Mouse (Mus musculus): ENCODE measurements at regions not wholly inside any gene's neighbourhood (a gene's known extent, or its start where the extent isn't known, plus 50 kb on each side); places are given as distances from the start of the nearest gene placed in this dataset.

DNA sequence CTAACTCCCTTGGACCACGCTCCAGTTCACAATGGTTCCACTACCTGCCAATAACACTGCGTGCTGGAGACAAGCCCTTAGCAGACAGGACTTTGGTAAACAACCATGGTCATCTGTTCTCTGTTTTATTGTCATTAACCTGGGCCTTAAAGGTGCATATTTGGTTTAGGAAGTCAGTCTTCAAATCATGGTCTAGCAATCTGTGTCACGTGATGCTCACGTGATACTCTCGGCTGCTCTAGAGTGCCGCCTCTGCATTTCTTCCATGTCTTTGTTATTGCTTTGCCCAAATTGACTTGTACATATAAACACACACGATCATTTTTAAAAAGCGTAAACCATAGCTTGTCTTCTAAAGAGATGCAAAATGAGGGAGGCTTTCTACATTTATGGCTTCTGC lies 139.8 kb upstream of the 4930535I16Rik start:
- Histone ChIP-seq H3K4me3 (replicated peaks) (no peak overlapping the region), H3K27ac (no peak overlapping the region), H3K36me3 (no peaks in the 10 kb centered on the region), H3K4me1 (replicated peaks) (no peaks in the 10 kb centered on the region), H3K9me3 (no peaks in the 10 kb centered on the region), H3K9ac (replicated peaks) (no peak overlapping the region), H3K27me3 (no peaks in the 10 kb centered on the region; the same call in 1 of the 2 replicates), H3K4me2 (no peak overlapping the region)
- 93% methylated on average over 8 of the region's 8 CpGs for WGBS
- no peak for ATAC-seq (ENCODE audit: insufficient number of reproducible peaks, insufficient read depth, low FRiP score, low TSS enrichment, low read depth)

DNA sequence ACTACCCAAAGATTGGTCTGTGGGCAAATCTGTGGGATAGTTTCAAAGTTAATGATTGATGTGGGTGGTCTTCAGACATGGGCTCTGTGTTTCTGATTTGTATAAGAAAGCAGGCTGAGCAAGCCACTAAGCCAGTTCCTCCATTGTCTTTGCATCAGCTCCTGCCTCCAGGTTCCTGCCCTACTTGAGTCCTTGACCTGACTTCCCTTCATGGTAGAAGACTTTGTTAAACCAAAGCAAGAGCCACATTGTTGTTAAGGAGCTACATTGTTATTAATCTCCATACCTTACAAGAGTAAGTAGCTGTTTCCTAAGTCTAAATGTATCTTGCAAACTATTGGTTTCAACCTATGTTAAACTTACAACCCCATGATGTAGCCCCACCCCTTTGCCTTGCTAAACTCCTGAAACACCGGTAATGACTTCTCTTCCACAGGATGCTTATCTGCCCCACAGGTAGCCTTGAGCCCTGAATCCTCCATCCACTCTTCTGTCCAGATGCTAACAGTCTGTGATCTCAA lies 136.5 kb upstream of the 4930535I16Rik start:
- no peak overlapping the region for H3K27ac ChIP-seq
- no peak overlapping the region for H3K9ac ChIP-seq (replicated peaks)
- no peak overlapping the region for H3K4me3 ChIP-seq (replicated peaks)
- H3K27me3 ChIP-seq = no peaks in the 10 kb centered on the region
- H3K36me3 ChIP-seq = no peaks in the 10 kb centered on the region
- 77% methylated on average over 1 of the region's 1 CpGs for WGBS
- H3K4me1 ChIP-seq (replicated peaks) = no peaks in the 10 kb centered on the region
- ATAC-seq (ENCODE audit: insufficient number of reproducible peaks, insufficient read depth, low FRiP score, low TSS enrichment, low read depth) = no peak
- H3K4me2 ChIP-seq = no peak overlapping the region
- no peaks in the 10 kb centered on the region for H3K9me3 ChIP-seq

DNA sequence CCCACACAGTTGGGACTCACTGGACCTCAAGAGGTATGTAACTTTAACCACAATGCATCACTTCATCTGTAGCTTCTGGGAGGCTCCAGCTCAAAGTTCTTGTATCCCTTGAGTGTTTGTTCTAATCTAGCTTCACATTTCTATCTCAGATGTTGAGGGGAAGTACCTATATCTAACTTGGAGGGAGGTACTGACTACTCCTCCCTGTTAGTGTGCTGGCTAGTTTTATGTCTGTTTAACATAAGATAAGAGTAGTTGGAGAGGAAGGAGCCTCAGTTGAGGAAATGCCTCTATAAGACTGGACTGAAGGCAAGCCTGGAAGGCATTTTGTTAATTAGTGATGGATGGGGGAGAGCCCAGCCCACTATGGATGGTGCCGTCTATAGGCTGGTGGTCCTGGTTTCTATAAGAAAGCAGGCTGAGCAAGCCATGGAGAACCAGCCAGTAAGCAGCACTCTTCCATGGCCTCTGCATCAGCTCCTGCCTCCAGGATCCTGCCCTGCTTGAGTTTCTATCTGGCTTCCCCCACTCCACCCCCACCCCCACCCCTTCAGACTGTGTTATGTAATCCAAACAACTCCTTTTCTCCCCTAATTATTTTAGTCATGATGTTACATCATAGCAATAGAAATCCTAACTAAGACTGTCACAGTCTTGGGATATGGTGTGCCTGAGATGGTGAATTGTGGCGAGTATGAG lies 135.7 kb upstream of the 4930535I16Rik start:
- ATAC-seq (ENCODE audit: insufficient number of reproducible peaks, insufficient read depth, low FRiP score, low TSS enrichment, low read depth) = no peak

DNA sequence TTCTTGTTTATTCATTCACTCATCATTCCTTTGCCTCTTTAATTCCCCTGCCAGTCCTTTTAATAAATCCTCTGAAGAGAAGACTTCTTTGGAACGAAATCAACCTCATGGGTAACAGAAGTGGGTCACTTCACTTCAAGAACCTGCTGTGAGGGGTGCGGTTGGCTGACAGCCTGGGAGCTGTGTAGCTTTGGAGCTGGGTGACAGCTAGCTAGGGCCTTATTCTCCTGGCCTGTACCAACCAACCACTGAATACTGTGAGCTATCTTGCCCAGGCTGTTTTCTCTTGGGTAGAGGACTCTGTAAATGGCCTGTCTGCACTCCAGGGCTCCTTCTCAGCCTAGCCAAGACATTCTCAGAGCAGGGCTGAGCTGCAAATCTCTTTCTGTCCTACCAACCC lies 134.6 kb upstream of the 4930535I16Rik start:
- ATAC-seq (ENCODE audit: insufficient number of reproducible peaks, insufficient read depth, low FRiP score, low TSS enrichment, low read depth) = no peak
- Histone ChIP-seq H3K4me2 (no peak overlapping the region), H3K27ac (no peak overlapping the region), H3K9me3 (no peaks in the 10 kb centered on the region), H3K27me3 (no peaks in the 10 kb centered on the region), H3K4me3 (replicated peaks) (no peak overlapping the region), H3K36me3 (no peaks in the 10 kb centered on the region), H3K9ac (replicated peaks) (no peak overlapping the region), H3K4me1 (replicated peaks) (peaks cover 14% of the 10 kb centered on the region)
- WGBS = 82% methylated on average over 2 of the region's 2 CpGs

More for the DNA sequence above, 135.7 kb upstream of the 4930535I16Rik start:
- Histone ChIP-seq H3K4me2 (no peak overlapping the region), H3K27me3 (no peaks in the 10 kb centered on the region), H3K9ac (replicated peaks) (no peak overlapping the region), H3K27ac (no peak overlapping the region), H3K9me3 (no peaks in the 10 kb centered on the region), H3K4me3 (replicated peaks) (no peak overlapping the region), H3K4me1 (replicated peaks) (peaks cover 6% of the 10 kb centered on the region), H3K36me3 (no peaks in the 10 kb centered on the region)
- 73% methylated on average over 2 of the region's 2 CpGs for WGBS

DNA sequence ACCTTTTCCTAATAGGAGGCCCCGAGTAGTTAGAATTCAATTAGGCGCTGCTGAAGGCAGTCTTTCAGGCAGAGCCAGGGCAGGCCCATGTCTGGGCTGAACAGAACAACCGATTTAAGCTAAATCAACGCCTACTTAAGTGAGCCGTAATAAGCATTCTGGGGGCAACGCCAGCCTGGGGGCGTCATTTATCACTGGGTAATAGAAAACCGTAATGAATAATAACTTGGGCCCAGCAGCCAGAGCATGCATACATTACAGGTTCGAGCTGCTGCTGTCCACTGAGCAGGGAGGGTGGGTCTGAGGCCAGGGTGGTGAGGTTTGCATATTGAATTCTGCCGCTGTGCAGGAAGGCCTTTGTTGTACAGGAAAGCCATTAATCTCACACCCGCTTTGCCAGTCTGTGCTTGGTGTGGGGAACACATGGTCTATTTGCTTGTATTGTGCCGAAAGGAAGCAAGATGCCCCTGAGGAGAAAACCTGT lies 130.6 kb upstream of the 4930535I16Rik start:
- Histone ChIP-seq H3K27ac (peak overlapping the region; percentile 50), H3K9ac (replicated peaks) (no peak overlapping the region), H3K4me3 (replicated peaks) (no peak overlapping the region), H3K9me3 (no peaks in the 10 kb centered on the region), H3K27me3 (no peaks in the 10 kb centered on the region), H3K36me3 (no peaks in the 10 kb centered on the region), H3K4me2 (no peak overlapping the region), H3K4me1 (replicated peaks) (peaks cover 14% of the 10 kb centered on the region)
- ATAC-seq (ENCODE audit: insufficient number of reproducible peaks, insufficient read depth, low FRiP score, low TSS enrichment, low read depth) = peak; percentile 68; the same call in 1 of the 2 replicates
- 15% methylated on average over 12 of the region's 12 CpGs for WGBS

DNA sequence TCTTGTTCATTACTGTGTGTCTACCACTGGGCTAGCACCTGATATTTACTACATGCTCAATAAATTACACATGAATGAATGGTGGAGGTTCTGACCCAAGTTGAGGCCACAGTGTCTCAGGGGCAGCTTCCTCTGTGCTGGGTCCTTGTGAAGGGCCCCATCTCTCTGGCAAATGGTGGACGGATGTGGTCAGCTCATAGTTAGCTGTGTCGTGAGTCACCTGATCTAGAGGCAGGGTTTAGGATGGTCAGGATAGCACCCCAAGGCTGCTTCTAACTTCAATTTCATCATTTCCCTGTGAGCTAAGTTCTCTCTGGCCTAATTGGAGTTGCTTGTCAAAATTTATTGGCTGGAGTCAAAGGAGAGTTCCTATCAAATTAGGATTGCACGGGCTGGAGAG lies 130.1 kb upstream of the 4930535I16Rik start:
- peak overlapping the region; percentile 50; the same call in 1 of the 2 replicates for H3K27ac ChIP-seq
- no peak overlapping the region for H3K4me3 ChIP-seq (replicated peaks)
- H3K9me3 ChIP-seq = no peaks in the 10 kb centered on the region
- H3K36me3 ChIP-seq = no peaks in the 10 kb centered on the region
- H3K4me1 ChIP-seq (replicated peaks) = peaks cover 14% of the 10 kb centered on the region
- no peak overlapping the region for H3K9ac ChIP-seq (replicated peaks)
- H3K4me2 ChIP-seq = no peak overlapping the region
- H3K27me3 ChIP-seq = no peaks in the 10 kb centered on the region
- 35% methylated on average over 3 of the region's 3 CpGs for WGBS
- 0 out of 2 replicates have a peak, but pooled peaks have one; percentile 31 for ATAC-seq (ENCODE audit: insufficient number of reproducible peaks, insufficient read depth, low FRiP score, low TSS enrichment, low read depth)

DNA sequence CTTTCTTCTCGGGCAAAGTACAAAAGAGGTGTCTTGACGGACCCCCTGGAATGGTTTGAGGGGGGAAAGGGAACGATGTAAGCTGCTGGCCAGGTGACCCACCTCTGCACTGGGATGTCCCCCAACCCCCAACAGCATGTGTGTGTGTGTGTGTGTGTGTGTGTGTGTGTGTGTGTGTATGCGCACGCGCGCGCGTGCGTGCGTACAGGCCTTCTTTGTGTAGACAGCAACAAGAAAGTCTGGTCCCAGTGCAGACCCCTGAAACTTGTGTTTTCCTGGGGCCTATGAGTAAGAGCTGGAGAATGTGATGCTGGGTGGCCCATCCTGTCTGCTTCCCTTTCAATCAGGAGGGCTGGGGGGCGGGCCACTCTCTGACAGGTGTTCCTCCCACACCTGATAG lies 118.7 kb upstream of the 4930535I16Rik start:
- no peak overlapping the region for H3K4me3 ChIP-seq (replicated peaks)
- H3K4me1 ChIP-seq (replicated peaks) = peaks cover 17% of the 10 kb centered on the region; the same call in 1 of the 2 replicates
- no peak overlapping the region for H3K27ac ChIP-seq
- H3K36me3 ChIP-seq = no peaks in the 10 kb centered on the region
- H3K9ac ChIP-seq (replicated peaks) = no peak overlapping the region
- peaks cover 45% of the 10 kb centered on the region for H3K27me3 ChIP-seq
- 57% methylated on average over 12 of the region's 12 CpGs for WGBS
- no peak overlapping the region for H3K4me2 ChIP-seq
- no peaks in the 10 kb centered on the region for H3K9me3 ChIP-seq
- ATAC-seq (ENCODE audit: insufficient number of reproducible peaks, insufficient read depth, low FRiP score, low TSS enrichment, low read depth) = no peak

DNA sequence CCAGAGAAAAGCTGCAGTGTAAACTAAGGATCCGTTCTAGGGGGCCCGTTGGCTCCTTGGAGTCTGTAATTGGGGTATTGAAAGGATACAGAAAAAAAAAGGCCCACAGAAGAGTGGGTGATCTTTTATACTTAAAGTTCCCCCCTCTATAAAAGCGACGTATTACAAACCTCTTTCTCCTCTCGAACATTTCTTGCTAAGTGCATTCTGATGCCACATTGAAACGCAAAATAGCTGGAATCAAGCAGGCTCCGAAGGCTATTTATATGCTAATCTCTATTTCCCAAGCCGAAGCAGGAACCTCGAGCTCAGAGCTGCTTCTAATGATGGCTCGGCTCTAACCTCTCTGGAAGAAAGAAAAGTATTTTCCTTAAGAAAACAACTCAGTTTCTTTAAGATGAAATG lies 117.8 kb upstream of the 4930535I16Rik start:
- Histone ChIP-seq H3K4me1 (replicated peaks) (peaks cover 17% of the 10 kb centered on the region; the same call in 1 of the 2 replicates), H3K27ac (no peak overlapping the region), H3K27me3 (peaks cover 43% of the 10 kb centered on the region), H3K9ac (replicated peaks) (no peak overlapping the region), H3K4me2 (no peak overlapping the region), H3K36me3 (no peaks in the 10 kb centered on the region), H3K9me3 (no peaks in the 10 kb centered on the region), H3K4me3 (replicated peaks) (no peak overlapping the region)
- 12% methylated on average over 10 of the region's 10 CpGs for WGBS
- no peak for ATAC-seq (ENCODE audit: insufficient number of reproducible peaks, insufficient read depth, low FRiP score, low TSS enrichment, low read depth)

DNA sequence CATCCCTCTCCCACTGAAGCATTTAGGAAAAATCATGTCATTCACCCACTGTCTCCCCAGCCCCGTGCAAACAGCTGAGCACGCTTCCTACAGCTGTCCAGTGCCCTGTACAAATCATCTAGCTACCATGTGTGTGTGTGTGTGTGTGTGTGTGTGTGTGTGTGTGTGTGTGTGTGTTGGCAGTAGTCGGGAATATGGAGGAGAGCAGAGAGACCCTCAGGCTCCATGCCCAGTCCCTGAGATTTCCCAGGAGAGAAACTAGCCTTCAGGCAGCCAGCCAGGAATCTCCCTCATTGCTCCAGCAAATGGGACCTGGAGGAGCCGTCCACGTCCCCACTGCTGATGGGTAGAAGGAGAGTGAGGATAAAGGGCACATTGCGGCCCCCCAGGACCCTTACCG lies 117.4 kb upstream of the 4930535I16Rik start:
- Histone ChIP-seq H3K4me1 (replicated peaks) (peaks cover 17% of the 10 kb centered on the region; the same call in 1 of the 2 replicates), H3K9ac (replicated peaks) (no peak overlapping the region), H3K9me3 (no peaks in the 10 kb centered on the region), H3K4me2 (no peak overlapping the region), H3K27me3 (peaks cover 39% of the 10 kb centered on the region), H3K27ac (no peak overlapping the region), H3K4me3 (replicated peaks) (no peak overlapping the region), H3K36me3 (no peaks in the 10 kb centered on the region)
- WGBS = 26% methylated on average over 7 of the region's 7 CpGs
- no peak for ATAC-seq (ENCODE audit: insufficient number of reproducible peaks, insufficient read depth, low FRiP score, low TSS enrichment, low read depth)

DNA sequence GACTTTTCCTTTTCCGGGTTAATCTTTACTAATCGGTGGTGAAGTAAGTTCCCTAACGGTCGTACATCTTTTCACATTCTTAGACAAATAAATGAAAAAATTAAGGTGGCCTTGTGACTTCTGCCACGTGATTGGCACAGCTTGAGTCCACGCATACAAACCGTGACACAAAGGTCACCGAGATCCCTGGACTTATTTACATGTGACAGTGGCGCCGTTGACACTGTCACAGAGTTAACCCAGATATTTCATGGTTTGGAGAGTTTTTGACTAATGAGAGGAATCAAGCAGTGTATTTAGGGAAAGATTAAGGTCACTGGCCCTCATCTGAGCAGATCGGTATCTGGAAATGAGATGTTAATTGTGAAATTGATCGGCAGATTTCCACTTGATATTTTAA lies 110.2 kb upstream of the 4930535I16Rik start:
- H3K36me3 ChIP-seq = no peaks in the 10 kb centered on the region
- no peak for ATAC-seq (ENCODE audit: insufficient number of reproducible peaks, insufficient read depth, low FRiP score, low TSS enrichment, low read depth)
- no peak overlapping the region for H3K4me2 ChIP-seq
- WGBS = 87% methylated on average over 12 of the region's 12 CpGs
- H3K4me3 ChIP-seq (replicated peaks) = no peak overlapping the region
- H3K9ac ChIP-seq (replicated peaks) = no peak overlapping the region
- no peaks in the 10 kb centered on the region for H3K9me3 ChIP-seq
- H3K27ac ChIP-seq = no peak overlapping the region
- 0 out of 2 replicates have a peak, but pooled peaks cover 2% of the 10 kb centered on the region for H3K27me3 ChIP-seq
- no peaks in the 10 kb centered on the region for H3K4me1 ChIP-seq (replicated peaks)

DNA sequence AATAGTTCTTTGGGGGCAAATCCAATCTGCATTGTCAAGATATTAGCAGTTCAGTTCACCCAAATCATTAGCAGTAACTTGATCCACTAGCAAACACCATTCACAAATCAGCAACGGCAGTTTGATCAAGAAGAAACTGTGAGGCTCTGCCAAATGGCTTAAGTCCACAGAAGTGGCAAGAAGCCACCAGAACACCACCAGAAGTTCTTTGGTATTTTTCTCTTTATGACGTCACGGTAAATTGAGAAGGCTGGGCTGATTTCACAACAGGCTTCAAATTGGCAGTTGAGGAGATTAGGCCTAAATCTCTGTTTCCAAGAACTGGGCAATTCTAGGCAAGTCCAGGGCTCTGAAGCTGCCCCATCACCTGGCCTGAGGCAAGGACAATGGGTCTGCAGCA lies 98.6 kb upstream of the 4930535I16Rik start:
- no peak overlapping the region for H3K27ac ChIP-seq
- WGBS = 56% methylated on average over 3 of the region's 3 CpGs
- no peak overlapping the region for H3K9ac ChIP-seq (replicated peaks)
- H3K36me3 ChIP-seq = no peaks in the 10 kb centered on the region
- no peaks in the 10 kb centered on the region for H3K27me3 ChIP-seq
- no peaks in the 10 kb centered on the region for H3K9me3 ChIP-seq
- H3K4me2 ChIP-seq = no peak overlapping the region
- no peak overlapping the region for H3K4me3 ChIP-seq (replicated peaks)
- ATAC-seq (ENCODE audit: insufficient number of reproducible peaks, insufficient read depth, low FRiP score, low TSS enrichment, low read depth) = no peak
- H3K4me1 ChIP-seq (replicated peaks) = peaks cover 6% of the 10 kb centered on the region

All from limb, embryonic 12.5 days (tissue).